Mouse (Mus musculus) hindbrain, embryonic 11.5 days (tissue): ENCODE measurements around the gene Atg4b. TPM values are rescaled to one million over a fixed set of nuclear protein-coding genes. Genes with fewer than 3 reads are reported as not detected.
A peak's percentile ranks its signal among the peaks of the same experiment; 100 is the strongest.

Source experiments
- ATAC-seq: fragments of 200-750 bp; cut with Nextera tagmentation; 2 replicates; pipeline ENCODE4 v1.8.0; 2017; ENCODE audit warnings: mild to moderate bottlenecking, moderate TSS enrichment, moderate library complexity; ENCODE audit not compliant: low FRiP score
- DNase-seq: peaks from one replicate; pipeline ENCODE4 v3.0.0-alpha.2; 2015; ENCODE audit warnings: low spot score
- H3K27ac ChIP-seq: fragments of 300-500 bp; sonication (generic); 2 replicates; pipeline ENCODE4 v1.5.1; 2014; ENCODE audit warnings: mild to moderate bottlenecking, low read depth, low read length
- H3K27me3 ChIP-seq: fragments of 300-500 bp; sonication (generic); 2 replicates; pipeline ENCODE4 v1.6.1; 2014; ENCODE audit warnings: mild to moderate bottlenecking, low read length, moderate library complexity, mixed read lengths; ENCODE audit not compliant: control insufficient read depth, insufficient read depth
- H3K36me3 ChIP-seq: fragments of 300-500 bp; sonication (generic); 2 replicates; pipeline ENCODE4 v1.6.1; 2014; ENCODE audit warnings: mild to moderate bottlenecking, low read length, moderate library complexity, mixed read lengths; ENCODE audit not compliant: control insufficient read depth, insufficient read depth
- H3K4me1 ChIP-seq: fragments of 300-500 bp; sonication (generic); replicated peaks from 2 replicates; pipeline ENCODE4 v1.6.1; 2014; ENCODE audit warnings: low read length, mixed read lengths; ENCODE audit not compliant: control insufficient read depth, insufficient read depth
- H3K4me2 ChIP-seq: fragments of 300-500 bp; sonication (generic); replicated peaks from 2 replicates; pipeline ENCODE4 v1.6.1; 2014; ENCODE audit warnings: mild to moderate bottlenecking, low read depth, low read length
- H3K4me3 ChIP-seq: fragments of 300-500 bp; sonication (generic); 2 replicates; pipeline ENCODE4 v1.5.1; 2014; ENCODE audit warnings: low read depth, low read length
- H3K9ac ChIP-seq: fragments of 300-500 bp; sonication (generic); 2 replicates; pipeline ENCODE4 v1.6.1; 2014; ENCODE audit warnings: low read depth, low read length
- H3K9me3 ChIP-seq: fragments of 300-500 bp; sonication (generic); 2 replicates; pipeline ENCODE4 v1.6.1; 2016; ENCODE audit warnings: low read length; ENCODE audit not compliant: control insufficient read depth
- WGBS: fragments of 180-500 bp; shearing (Covaris S2); extraction: QIAGEN DNeasy Blood & Tissue Kit; methylation state at CpG from one replicate; pipeline ENCODE4 v1.1.7; 2014; 5-methylcytosine and 5-hydroxymethylcytosine counted together
- polyA plus RNA-seq: library from polyadenylated mRNA; unstranded; fragments of >200 nt; fragmentation: Nextera tagmentation; extraction: Ambion mirVana; gene quantifications from 2 replicates; pipeline ENCODE4 v1.2.1, GENCODE M21; 2014

The Atg4b gene
- polyA plus RNA-seq, 1 experiment from 2014 or later, result 101 TPM

GRCm38 (mm10) chr1:93801741-93802238 is 50.5 kb downstream of the Atg4b start, which contains the start of gene Dtymk:
Gene Dtymk (minus strand): TSS chr1:93801934.
- Histone ChIP-seq H3K4me1 (no peaks in the 10 kb centered on the region; the same call in 1 of the 2 replicates), H3K9me3 (no peaks in the 10 kb centered on the region), H3K4me3 (peak within 1 kb of the TSS; percentile 79), H3K27me3 (no peaks in the 10 kb centered on the region), H3K9ac (peak within 1 kb of the TSS; percentile 78), H3K27ac (peak within 1 kb of the TSS; percentile 39; the same call in 1 of the 2 replicates), H3K4me2 (peak within 1 kb of the TSS; percentile 65), H3K36me3 (peaks cover 4% of the 10 kb centered on the region; the same call in 1 of the 2 replicates)
- WGBS, result under 1% methylated on average over 42 of the region's 42 CpGs
- DNase-seq (peak; percentile 95), ATAC-seq (peak; percentile 62)

GRCm38 (mm10) chr1:93802771-93803170 is 51.5 kb downstream of the Atg4b start:
- Histone ChIP-seq H3K4me3 (no peak overlapping the region), H3K9ac (no peak overlapping the region), H3K27ac (no peak overlapping the region), H3K4me2 (peak overlapping the region; percentile 74; the same call in 1 of the 2 replicates), H3K36me3 (peaks cover 7% of the 10 kb centered on the region; the same call in 1 of the 2 replicates), H3K9me3 (no peaks in the 10 kb centered on the region), H3K4me1 (no peaks in the 10 kb centered on the region; the same call in 1 of the 2 replicates), H3K27me3 (no peaks in the 10 kb centered on the region)
- 88% methylated on average over 5 of the region's 5 CpGs for WGBS
- ATAC-seq (no peak), DNase-seq (no peak)

DNA sequence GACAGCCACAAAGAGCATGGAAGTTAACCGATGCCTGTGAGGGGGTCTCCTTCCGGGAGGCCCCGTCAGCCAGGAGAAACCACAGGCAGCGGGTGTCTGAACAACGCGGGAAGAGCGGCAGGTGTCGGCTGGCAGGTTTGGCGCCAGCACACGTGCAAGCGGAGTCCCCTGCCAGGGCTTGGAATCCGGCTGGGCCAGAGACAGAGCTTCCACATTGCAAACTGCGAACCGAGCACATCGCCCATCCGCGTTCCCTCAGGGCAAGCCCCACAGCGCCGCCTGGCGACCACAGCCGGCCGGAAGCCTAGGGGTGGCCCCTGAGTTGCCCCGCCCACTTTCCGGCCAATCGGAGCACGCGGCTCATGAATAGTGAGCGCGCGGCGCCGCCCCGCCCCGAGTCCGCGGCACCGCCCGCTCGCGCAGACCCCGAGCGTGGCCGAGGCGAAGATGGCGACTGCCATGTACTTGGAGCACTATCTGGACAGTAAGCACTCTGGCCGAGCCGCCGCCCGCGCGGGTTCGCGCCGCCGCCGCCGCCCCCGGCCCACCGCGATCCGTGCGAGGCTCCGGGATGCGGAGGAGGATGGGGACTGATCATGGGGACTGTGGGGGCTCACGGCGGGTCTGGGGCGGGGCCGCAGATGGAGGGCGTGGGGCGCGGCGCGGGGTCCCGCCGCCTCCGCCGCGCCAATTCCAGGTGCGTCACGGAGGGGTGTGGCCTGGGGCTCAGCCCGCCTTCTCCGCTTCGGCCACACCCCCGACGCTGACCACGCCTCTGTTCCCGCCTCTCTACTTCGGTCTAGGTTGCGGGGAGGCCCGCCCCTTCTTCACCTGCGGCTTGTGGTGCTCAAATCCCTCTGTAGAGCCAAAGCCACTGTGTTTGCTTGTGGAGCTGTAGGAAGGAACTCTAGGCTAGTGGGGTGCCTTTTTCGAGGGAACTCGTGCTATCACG is 52.5 kb downstream of the Atg4b start, which contains the start of gene Ing5:
TSS of gene Ing5 (plus strand) at position 410 of the 952 bp plus-strand sequence.
- H3K4me3 ChIP-seq, result peak within 1 kb of the TSS; percentile 82
- WGBS, result under 1% methylated on average over 93 of the region's 94 CpGs
- H3K27ac ChIP-seq, result peak within 1 kb of the TSS; percentile 94
- no peaks in the 10 kb centered on the region for H3K27me3 ChIP-seq
- peak; percentile 93 for ATAC-seq
- peak within 1 kb of the TSS; percentile 74 for H3K4me2 ChIP-seq
- no peaks in the 10 kb centered on the region; the same call in 1 of the 2 replicates for H3K4me1 ChIP-seq
- peak; percentile 100 for DNase-seq
- H3K9ac ChIP-seq, result peak within 1 kb of the TSS; percentile 83
- H3K36me3 ChIP-seq, result peaks cover 10% of the 10 kb centered on the region
- no peaks in the 10 kb centered on the region for H3K9me3 ChIP-seq

- Histone ChIP-seq H3K4me3 (peak overlapping the region; percentile 82), H3K9ac (peak overlapping the region; percentile 83; the same call in 1 of the 2 replicates), H3K27me3 (no peaks in the 10 kb centered on the region), H3K27ac (no peak overlapping the region), H3K36me3 (peaks cover 12% of the 10 kb centered on the region), H3K4me2 (peak overlapping the region; percentile 74), H3K4me1 (no peaks in the 10 kb centered on the region; the same call in 1 of the 2 replicates), H3K9me3 (no peaks in the 10 kb centered on the region)
- ATAC-seq (no peak), DNase-seq (no peak)
- 87% methylated on average over 4 of the region's 4 CpGs for WGBS
Measured at GRCm38 (mm10) chr1:93804818-93805217, 53.5 kb downstream of the Atg4b start.

GRCm38 (mm10) chr1:93805221-93805951 is 54.1 kb downstream of the Atg4b start:
- Histone ChIP-seq H3K27me3 (no peaks in the 10 kb centered on the region), H3K9me3 (no peaks in the 10 kb centered on the region), H3K9ac (no peak overlapping the region), H3K36me3 (peaks cover 12% of the 10 kb centered on the region), H3K4me2 (no peak overlapping the region), H3K27ac (no peak overlapping the region), H3K4me3 (no peak overlapping the region), H3K4me1 (no peaks in the 10 kb centered on the region; the same call in 1 of the 2 replicates)
- ATAC-seq (no peak), DNase-seq (no peak)
- WGBS, result 82% methylated on average over 5 of the region's 5 CpGs

DNA sequence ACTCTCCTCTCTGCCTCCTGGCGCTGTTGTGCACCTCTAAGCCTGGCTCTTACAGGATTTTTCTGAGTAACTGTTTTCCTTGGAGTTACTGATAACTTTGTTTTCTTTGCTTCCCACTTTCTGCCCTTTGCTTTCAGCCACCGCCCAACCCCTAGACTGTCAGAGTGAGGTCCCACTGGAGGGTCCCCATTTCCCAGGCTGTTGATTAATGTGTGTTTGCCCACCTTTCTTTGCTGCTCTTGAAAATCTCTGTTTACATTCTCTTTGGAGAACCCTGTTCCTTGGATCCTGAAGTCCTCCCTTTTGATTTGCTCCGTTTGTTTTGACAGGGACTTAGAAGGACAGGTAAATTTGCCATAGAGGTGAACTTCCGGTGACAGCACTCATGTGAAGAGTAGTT is 57.6 kb downstream of the Atg4b start:
- H3K9me3 ChIP-seq, result no peaks in the 10 kb centered on the region
- no peaks in the 10 kb centered on the region for H3K4me1 ChIP-seq
- H3K36me3 ChIP-seq, result peaks cover 14% of the 10 kb centered on the region
- H3K4me2 ChIP-seq, result no peak overlapping the region
- no peak overlapping the region for H3K9ac ChIP-seq
- no peak overlapping the region for H3K27ac ChIP-seq
- no peak overlapping the region for H3K4me3 ChIP-seq
- DNase-seq, result no peak
- no peaks in the 10 kb centered on the region for H3K27me3 ChIP-seq
- 90% methylated on average over 4 of the region's 4 CpGs for WGBS
- no peak for ATAC-seq

DNA sequence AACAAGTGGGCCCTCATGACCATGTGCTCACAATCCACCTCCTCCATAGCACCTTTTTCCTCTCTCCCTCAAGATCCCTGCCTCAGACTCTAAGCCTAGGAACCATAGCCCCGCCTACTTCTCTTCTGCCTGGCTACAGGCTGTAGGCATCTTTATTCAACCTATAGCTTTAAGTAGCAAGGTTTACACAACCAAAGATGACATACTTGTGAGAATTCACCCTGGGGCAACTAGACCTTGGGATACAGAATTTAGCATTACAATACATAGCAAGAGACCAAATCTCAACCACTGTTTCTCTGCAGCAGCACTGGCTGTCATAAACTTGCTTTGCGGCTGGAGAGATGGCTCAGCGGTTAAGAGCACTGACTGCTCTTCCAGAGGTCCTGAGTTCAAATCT is 58.7 kb downstream of the Atg4b start:
- H3K4me2 ChIP-seq, result no peak overlapping the region
- no peak overlapping the region for H3K9ac ChIP-seq
- H3K27me3 ChIP-seq, result no peaks in the 10 kb centered on the region
- H3K4me3 ChIP-seq, result no peak overlapping the region
- ATAC-seq, result no peak
- WGBS, result 94% methylated on average over 3 of the region's 3 CpGs
- no peak overlapping the region for H3K27ac ChIP-seq
- H3K9me3 ChIP-seq, result no peaks in the 10 kb centered on the region
- DNase-seq, result no peak
- no peaks in the 10 kb centered on the region for H3K4me1 ChIP-seq
- H3K36me3 ChIP-seq, result peaks cover 14% of the 10 kb centered on the region

DNA sequence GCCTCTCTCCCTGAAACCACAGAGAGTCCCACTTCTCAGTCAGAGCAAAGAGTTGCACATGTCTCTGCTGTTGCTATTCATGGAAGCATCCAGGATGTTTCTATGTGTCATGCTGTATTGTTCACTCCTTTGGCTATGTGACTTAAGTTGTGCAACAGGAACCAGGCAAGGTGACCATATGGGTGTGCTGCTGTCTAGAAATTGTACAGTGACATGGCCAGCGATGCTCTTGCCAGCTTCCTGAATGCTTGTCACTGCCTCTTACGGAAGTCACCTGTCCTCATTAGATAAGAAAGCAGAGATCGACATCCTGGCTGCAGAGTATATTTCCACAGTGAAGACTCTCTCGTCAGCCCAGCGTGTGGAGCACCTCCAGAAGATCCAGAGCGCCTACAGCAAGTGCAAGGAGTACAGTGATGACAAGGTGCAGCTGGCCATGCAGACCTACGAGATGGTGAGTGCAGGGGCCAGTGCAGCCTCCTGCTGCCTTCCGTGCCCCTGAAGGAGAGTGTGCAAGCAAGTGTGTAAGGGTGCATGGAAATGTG is 60.3 kb downstream of the Atg4b start:
- H3K4me3 ChIP-seq, result no peak overlapping the region
- H3K4me2 ChIP-seq, result no peak overlapping the region
- peaks cover 16% of the 10 kb centered on the region for H3K36me3 ChIP-seq
- ATAC-seq (no peak), DNase-seq (no peak)
- 91% methylated on average over 8 of the region's 8 CpGs for WGBS
- H3K27ac ChIP-seq, result no peak overlapping the region
- no peaks in the 10 kb centered on the region for H3K4me1 ChIP-seq
- H3K9ac ChIP-seq, result no peak overlapping the region
- no peaks in the 10 kb centered on the region for H3K9me3 ChIP-seq
- H3K27me3 ChIP-seq, result no peaks in the 10 kb centered on the region
